Mouse (Mus musculus) forebrain, embryonic 16.5 days (tissue): ENCODE results near the gene Chml. TPM values are rescaled to one million over a fixed set of nuclear protein-coding genes. Genes with fewer than 3 reads are reported as not detected.
A peak's percentile ranks its signal among the peaks of the same experiment; 100 is the strongest.

ENCODE experiments used
- ATAC-seq: fragments of 200-750 bp; cut with Nextera tagmentation; 2 replicates; pipeline ENCODE4 v1.8.0; 2017; ENCODE audit warnings: mild to moderate bottlenecking, moderate library complexity
- H3K27ac ChIP-seq: fragments of 300-500 bp; sonication (generic); 2 replicates; pipeline ENCODE4 v1.5.1; 2014; ENCODE audit warnings: low read length, control low read depth
- H3K27me3 ChIP-seq: fragments of 300-500 bp; sonication (generic); replicated peaks from 2 replicates; pipeline ENCODE4 v1.6.1; 2014; ENCODE audit warnings: low read length; ENCODE audit not compliant: control insufficient read depth, insufficient read depth
- H3K36me3 ChIP-seq: fragments of 300-500 bp; sonication (generic); 2 replicates; pipeline ENCODE4 v1.6.1; 2014; ENCODE audit not compliant: control insufficient read depth, insufficient read depth
- H3K4me1 ChIP-seq: fragments of 300-500 bp; sonication (generic); replicated peaks from 2 replicates; pipeline ENCODE4 v1.6.1; 2014; ENCODE audit warnings: low read length; ENCODE audit not compliant: control insufficient read depth, insufficient read depth
- H3K4me2 ChIP-seq: fragments of 300-500 bp; sonication (generic); 2 replicates; pipeline ENCODE4 v1.6.1; 2014; ENCODE audit warnings: mild to moderate bottlenecking, low read length, control low read depth
- H3K4me3 ChIP-seq: fragments of 300-500 bp; sonication (generic); replicated peaks from 2 replicates; pipeline ENCODE4 v1.5.1; 2014; ENCODE audit warnings: mild to moderate bottlenecking, low read length, control low read depth
- H3K9ac ChIP-seq: fragments of 300-500 bp; sonication (generic); replicated peaks from 2 replicates; pipeline ENCODE4 v1.6.1; 2014; ENCODE audit warnings: low read depth, low read length, control low read depth
- H3K9me3 ChIP-seq: fragments of 300-500 bp; sonication (generic); 2 replicates; pipeline ENCODE4 v1.6.1; 2016; ENCODE audit warnings: low read length; ENCODE audit not compliant: control insufficient read depth
- WGBS: fragments of 180-500 bp; shearing (Covaris S2); extraction: QIAGEN DNeasy Blood & Tissue Kit; methylation state at CpG from one replicate; pipeline ENCODE4 v1.1.7; 2014; 5-methylcytosine and 5-hydroxymethylcytosine counted together
- polyA plus RNA-seq: library from polyadenylated mRNA; unstranded; fragments of >200 nt; fragmentation: Nextera tagmentation; extraction: Ambion mirVana; gene quantifications from 2 replicates; pipeline ENCODE4 v1.2.1, GENCODE M21; 2015

Chml gene
- polyA plus RNA-seq, result 2.1 and 2.3 TPM in 2 replicates

DNA sequence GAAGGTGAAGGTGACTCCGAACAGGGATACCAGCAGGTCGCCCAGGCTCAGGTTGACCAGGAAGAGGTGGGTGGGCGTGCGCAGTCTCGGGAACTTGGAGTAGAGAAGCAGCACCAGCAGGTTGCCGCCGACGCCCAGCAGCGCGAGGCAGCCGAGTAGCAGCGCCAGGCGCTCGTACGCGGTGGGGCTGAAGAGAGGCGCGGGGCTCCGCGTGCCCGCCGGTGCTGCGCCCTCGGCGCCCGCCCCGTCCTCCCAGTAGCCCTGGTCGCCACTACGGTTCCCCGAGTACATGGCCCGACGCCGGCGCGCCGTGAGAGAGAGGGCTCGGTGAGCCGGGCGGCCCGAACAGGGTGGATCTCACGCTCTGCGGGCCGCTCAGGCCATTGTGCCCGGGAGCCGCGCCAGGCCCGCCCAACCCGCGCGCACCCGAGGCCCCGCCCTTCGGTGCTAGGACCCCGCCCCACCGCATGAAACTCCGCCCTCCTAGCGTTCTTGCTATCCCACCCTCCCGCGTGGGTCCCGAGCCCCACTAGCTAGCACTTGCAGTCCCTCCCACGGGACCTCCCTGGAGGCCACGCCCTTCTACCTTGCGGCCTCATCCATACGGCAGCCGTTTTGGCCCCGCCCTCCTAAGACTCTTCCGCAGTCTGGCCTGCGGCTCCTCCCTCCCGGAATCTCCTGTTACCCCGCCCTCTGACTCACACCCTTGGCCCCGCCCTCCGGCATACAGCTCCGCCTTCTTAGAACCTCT is at the start of gene Chml, which contains the start of gene Opn3:
Gene Chml, minus strand, starts transcription at position 656 of the 751 bp plus-strand sequence.
Gene Opn3, minus strand, starts transcription at position 531 of the 751 bp plus-strand sequence.
- H3K36me3 ChIP-seq, result 0 out of 2 replicates have a peak, but pooled peaks cover 3% of the 10 kb centered on the region
- H3K4me1 ChIP-seq, result peaks cover 14% of the 10 kb centered on the region
- peak within 1 kb of the TSS; percentile 86 for H3K27ac ChIP-seq
- H3K4me3 ChIP-seq, result peak within 1 kb of the TSS; percentile 88
- no peaks in the 10 kb centered on the region for H3K9me3 ChIP-seq
- no peaks in the 10 kb centered on the region for H3K27me3 ChIP-seq
- H3K9ac ChIP-seq, result peak within 1 kb of the TSS; percentile 73
- under 1% methylated on average over 72 of the region's 73 CpGs for WGBS
- peak within 1 kb of the TSS; percentile 82 for H3K4me2 ChIP-seq
- ATAC-seq, result peak; percentile 96

DNA sequence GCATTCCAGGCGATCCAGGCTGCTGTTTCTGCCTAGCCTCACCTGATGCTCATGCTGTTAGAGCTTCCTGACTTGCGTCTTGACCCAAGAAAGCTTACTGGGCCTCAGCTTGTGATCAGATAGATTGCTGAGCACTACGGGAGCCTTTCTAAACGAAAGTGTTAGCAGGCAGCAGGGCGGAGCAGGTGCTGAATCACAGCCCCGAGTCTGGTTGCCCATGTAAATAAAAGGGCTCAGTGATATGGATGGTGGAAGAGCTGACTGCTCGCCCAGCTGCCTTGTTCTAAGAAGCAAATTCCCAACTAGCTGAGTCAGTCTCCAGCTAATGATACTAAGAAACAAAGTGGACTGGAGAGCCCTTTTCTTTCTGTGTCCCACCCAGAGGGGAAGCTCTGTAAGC is 33.1 kb upstream of the Chml start:
- WGBS, result 46% methylated on average over 7 of the region's 7 CpGs
- no peak for ATAC-seq
- Histone ChIP-seq H3K4me2 (no peak overlapping the region), H3K27ac (no peak overlapping the region), H3K9me3 (no peaks in the 10 kb centered on the region), H3K4me1 (no peaks in the 10 kb centered on the region), H3K9ac (no peak overlapping the region), H3K4me3 (no peak overlapping the region), H3K36me3 (no peaks in the 10 kb centered on the region), H3K27me3 (no peaks in the 10 kb centered on the region)

DNA sequence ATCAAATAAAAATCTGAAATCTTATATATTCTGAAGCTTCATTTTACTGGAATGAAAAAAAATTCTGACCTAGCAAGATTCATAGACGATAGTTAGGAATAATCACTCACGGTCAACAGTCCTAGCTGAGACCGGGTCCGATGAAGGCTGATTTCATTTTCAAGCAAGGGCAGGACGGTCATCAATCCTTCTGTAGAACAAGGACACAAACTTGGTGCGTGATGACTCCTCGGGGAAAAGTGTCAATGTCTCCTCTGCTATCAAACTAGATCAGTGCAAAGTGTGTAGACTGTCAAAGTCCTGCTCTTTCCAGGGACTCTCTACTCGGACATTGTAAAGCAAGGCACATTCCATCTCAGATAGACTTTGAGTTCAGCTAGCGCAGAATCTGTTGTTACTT is 24.1 kb upstream of the Chml start:
- H3K27me3 ChIP-seq, result no peaks in the 10 kb centered on the region
- no peak for ATAC-seq
- H3K9ac ChIP-seq, result no peak overlapping the region
- H3K4me1 ChIP-seq, result no peaks in the 10 kb centered on the region
- no peak overlapping the region for H3K4me3 ChIP-seq
- no peak overlapping the region for H3K27ac ChIP-seq
- WGBS, result 92% methylated on average over 9 of the region's 9 CpGs
- no peak overlapping the region for H3K4me2 ChIP-seq
- H3K9me3 ChIP-seq, result no peaks in the 10 kb centered on the region
- no peaks in the 10 kb centered on the region for H3K36me3 ChIP-seq

DNA sequence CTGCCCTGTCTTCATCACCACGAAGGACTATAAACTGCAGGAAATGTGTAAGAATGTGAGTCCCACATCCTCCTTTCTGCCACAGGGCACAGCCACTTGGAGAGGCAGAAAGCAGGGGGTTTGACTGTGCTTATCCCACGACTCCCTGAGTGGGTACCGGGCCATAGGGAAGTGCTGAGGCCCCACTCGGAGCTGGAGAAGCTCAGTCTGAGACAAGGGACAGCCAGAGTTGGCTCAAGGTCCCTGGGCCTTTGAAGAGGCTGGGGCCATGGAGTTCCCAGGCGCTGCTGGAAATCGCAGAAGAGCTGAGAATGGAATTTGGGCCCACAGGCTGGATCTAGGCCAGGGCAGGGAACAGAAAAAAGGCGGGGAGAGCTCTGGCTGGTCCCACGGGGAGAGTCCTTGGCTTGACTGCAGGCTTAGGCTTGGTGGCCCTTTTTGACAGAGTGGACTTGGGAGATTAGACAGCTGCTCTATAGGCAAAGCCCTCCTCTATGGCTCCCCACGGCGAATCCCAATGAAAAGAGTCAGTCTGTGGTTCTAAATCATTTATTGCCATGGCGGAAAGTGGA is 19.7 kb upstream of the Chml start:
- H3K4me1 ChIP-seq, result no peaks in the 10 kb centered on the region
- H3K9me3 ChIP-seq, result no peaks in the 10 kb centered on the region
- no peak overlapping the region for H3K4me3 ChIP-seq
- no peak overlapping the region for H3K27ac ChIP-seq
- ATAC-seq, result no peak
- H3K27me3 ChIP-seq, result no peaks in the 10 kb centered on the region
- WGBS, result 74% methylated on average over 11 of the region's 11 CpGs
- H3K36me3 ChIP-seq, result no peaks in the 10 kb centered on the region
- H3K9ac ChIP-seq, result no peak overlapping the region
- H3K4me2 ChIP-seq, result no peak overlapping the region

DNA sequence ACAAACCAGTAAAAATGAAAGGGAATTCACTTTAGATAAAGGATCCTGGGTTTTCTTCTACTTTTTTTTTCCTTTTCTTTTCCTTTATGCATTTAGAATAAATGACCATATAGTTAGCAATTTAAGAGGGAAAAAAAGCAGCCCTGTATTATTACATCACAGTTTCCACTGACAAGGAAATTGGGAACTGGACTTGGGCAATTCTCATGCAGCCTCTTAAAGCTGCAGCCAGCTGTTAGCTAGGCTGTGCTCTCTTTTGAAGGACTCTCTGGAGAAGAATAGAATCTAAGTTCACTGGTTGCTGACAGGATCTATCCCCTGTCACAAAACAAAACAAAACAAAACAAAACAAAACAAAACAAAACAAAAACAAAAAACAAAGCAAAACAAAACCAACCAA is 15.3 kb upstream of the Chml start:
- H3K36me3 ChIP-seq, result no peaks in the 10 kb centered on the region
- H3K27me3 ChIP-seq, result no peaks in the 10 kb centered on the region
- H3K4me1 ChIP-seq, result no peaks in the 10 kb centered on the region
- H3K4me3 ChIP-seq, result no peak overlapping the region
- no peak for ATAC-seq
- H3K27ac ChIP-seq, result no peak overlapping the region
- no peaks in the 10 kb centered on the region for H3K9me3 ChIP-seq
- H3K9ac ChIP-seq, result no peak overlapping the region
- no peak overlapping the region for H3K4me2 ChIP-seq

DNA sequence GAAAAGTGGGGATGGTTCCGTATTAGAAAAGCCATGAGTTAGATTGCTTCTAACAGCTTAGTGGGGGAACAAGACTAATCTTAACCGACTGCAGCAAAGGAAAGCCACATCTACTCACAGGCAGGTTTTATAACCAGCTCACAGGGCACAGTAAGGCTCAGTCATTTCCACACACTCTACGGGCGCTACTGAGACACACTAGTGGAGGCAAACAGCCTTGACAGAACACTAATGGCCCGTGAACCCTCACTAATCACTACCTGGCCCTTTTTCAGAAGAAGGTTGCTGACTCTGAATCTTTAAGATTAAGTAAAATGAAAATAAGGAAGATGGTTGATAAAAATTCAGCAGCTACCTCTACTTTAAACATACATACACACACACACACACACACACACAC is 14.9 kb upstream of the Chml start:
- Histone ChIP-seq H3K4me2 (no peak overlapping the region), H3K9me3 (no peaks in the 10 kb centered on the region), H3K9ac (no peak overlapping the region), H3K36me3 (no peaks in the 10 kb centered on the region), H3K27ac (no peak overlapping the region), H3K4me3 (no peak overlapping the region), H3K4me1 (no peaks in the 10 kb centered on the region), H3K27me3 (no peaks in the 10 kb centered on the region)
- no peak for ATAC-seq
- 77% methylated on average over 5 of the region's 5 CpGs for WGBS

DNA sequence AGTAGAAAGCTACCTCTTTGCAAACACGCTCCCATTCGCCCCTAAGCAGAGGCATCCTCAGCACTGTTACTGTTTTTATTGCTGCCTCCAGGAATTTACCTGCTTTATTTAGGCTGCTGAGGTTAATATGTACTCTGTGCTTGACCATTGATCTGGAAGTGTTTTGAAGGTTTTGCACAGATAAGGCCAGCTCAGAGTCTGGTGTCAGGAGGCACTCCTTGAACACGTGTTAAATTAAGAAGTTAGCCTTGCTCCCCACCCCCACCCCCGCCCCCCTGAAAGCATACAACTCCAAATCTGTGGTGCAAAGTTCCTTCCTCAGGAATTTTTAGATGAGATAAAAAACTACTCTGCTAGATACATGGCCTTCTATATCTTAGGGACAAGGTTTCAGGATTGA is 8.4 kb upstream of the Chml start:
- H3K36me3 ChIP-seq, result no peaks in the 10 kb centered on the region
- WGBS, result 75% methylated on average over 4 of the region's 4 CpGs
- H3K27ac ChIP-seq, result no peak overlapping the region
- H3K4me3 ChIP-seq, result no peak overlapping the region
- no peak overlapping the region for H3K9ac ChIP-seq
- H3K27me3 ChIP-seq, result no peaks in the 10 kb centered on the region
- ATAC-seq, result no peak
- H3K4me2 ChIP-seq, result no peak overlapping the region
- H3K9me3 ChIP-seq, result no peaks in the 10 kb centered on the region
- no peaks in the 10 kb centered on the region for H3K4me1 ChIP-seq

DNA sequence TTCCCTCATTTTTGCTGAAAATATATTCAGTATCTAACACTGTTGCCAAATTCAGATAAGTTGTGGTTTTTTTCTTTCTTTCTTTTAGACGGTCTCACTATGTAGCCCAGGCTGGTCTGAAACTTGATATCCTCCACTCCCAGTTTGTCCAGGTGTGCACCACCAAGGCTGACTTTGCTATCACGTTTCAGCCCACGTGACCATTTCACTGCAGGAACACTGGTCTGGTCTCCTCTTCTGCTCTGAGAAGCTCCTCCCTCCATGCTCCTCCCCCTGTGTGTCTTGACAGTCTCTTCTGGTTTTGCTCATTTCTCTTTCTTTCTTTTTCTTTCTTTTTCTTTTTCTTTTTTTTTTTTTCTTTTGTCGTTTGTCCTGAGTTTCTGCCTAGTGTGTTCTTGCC is 7.1 kb upstream of the Chml start:
- Histone ChIP-seq H3K27ac (no peak overlapping the region), H3K4me3 (no peak overlapping the region), H3K36me3 (no peaks in the 10 kb centered on the region), H3K9me3 (no peaks in the 10 kb centered on the region), H3K4me2 (no peak overlapping the region), H3K27me3 (no peaks in the 10 kb centered on the region), H3K4me1 (no peaks in the 10 kb centered on the region), H3K9ac (no peak overlapping the region)
- no peak for ATAC-seq
- WGBS, result 43% methylated on average over 4 of the region's 4 CpGs

DNA sequence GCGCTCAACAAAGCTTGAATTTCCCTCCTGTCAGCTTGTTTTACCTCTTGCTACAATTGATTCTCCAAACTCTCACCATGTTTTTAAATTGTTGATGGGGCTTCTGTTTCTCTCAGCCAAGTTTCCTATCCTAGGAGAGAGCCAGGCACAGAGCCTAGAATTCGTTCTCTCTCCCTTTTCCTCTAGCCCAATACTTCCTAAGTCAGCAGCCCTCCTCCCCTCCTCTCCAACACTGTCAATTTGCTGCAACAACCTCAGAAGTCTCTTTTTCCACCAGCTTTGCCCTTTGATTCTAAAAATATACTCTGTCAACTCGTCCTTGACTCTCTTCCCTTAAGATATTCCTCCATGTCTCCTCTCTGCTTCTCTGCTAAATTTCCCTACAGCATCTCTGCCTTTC is 6.7 kb upstream of the Chml start:
- no peaks in the 10 kb centered on the region for H3K27me3 ChIP-seq
- H3K4me1 ChIP-seq, result no peaks in the 10 kb centered on the region
- H3K27ac ChIP-seq, result no peak overlapping the region
- no peak for ATAC-seq
- 70% methylated on average over 3 of the region's 3 CpGs for WGBS
- H3K4me3 ChIP-seq, result no peak overlapping the region
- H3K9me3 ChIP-seq, result no peaks in the 10 kb centered on the region
- H3K9ac ChIP-seq, result no peak overlapping the region
- H3K4me2 ChIP-seq, result no peak overlapping the region
- H3K36me3 ChIP-seq, result no peaks in the 10 kb centered on the region
